Mouse (Mus musculus) frontal cortex, adult (tissue): Measurements from ENCODE around the gene Fsip1.
"Not testable (repeated sequence)": the region's sequence is repeated elsewhere in the genome, so short reads cannot be mapped to it uniquely, and the experiment has no call there.

Source experiments
- ATAC-seq: cut with Nextera tagmentation; 2 replicates; pipeline ENCODE4 v1.9.2; 2017; ENCODE audit warnings: mild to moderate bottlenecking, moderate library complexity, mixed read lengths; ENCODE audit not compliant: low TSS enrichment

The Fsip1 gene

GRCm38 (mm10) chr2:118256621-118257053, at the start of gene Fsip1:
TSS of gene Fsip1 (minus strand) at chr2:118256966.
- peak; percentile 94 for ATAC-seq

GRCm38 (mm10) chr2:118306522-118306895, 49.7 kb upstream of the Fsip1 start:
- ATAC-seq = no peak

- ATAC-seq = no peak
Measured at GRCm38 (mm10) chr2:118305827-118306521, 49.2 kb upstream of the Fsip1 start.

GRCm38 (mm10) chr2:118303456-118303855, 46.7 kb upstream of the Fsip1 start:
- ATAC-seq = no peak

GRCm38 (mm10) chr2:118301656-118302055, 44.9 kb upstream of the Fsip1 start:
- ATAC-seq = no peak

- ATAC-seq = no peak
Measured at GRCm38 (mm10) chr2:118301041-118301545, 44.3 kb upstream of the Fsip1 start.

GRCm38 (mm10) chr2:118299981-118300380, 43.2 kb upstream of the Fsip1 start:
- no peak for ATAC-seq

- ATAC-seq = no peak
Measured at GRCm38 (mm10) chr2:118298601-118299000, 41.8 kb upstream of the Fsip1 start.

GRCm38 (mm10) chr2:118297966-118298365, 41.2 kb upstream of the Fsip1 start:
- ATAC-seq = no peak

- ATAC-seq = no peak
Measured at GRCm38 (mm10) chr2:118295505-118295904, 38.7 kb upstream of the Fsip1 start.

GRCm38 (mm10) chr2:118293583-118293982, 36.8 kb upstream of the Fsip1 start:
- no peak for ATAC-seq

- not testable (repeated sequence) for ATAC-seq
Measured at GRCm38 (mm10) chr2:118289066-118289460, 32.3 kb upstream of the Fsip1 start.

- ATAC-seq = peak; percentile 74
Measured at GRCm38 (mm10) chr2:118288326-118289065, 31.7 kb upstream of the Fsip1 start.

- peak; percentile 81 for ATAC-seq
Measured at GRCm38 (mm10) chr2:118287678-118288077, 30.9 kb upstream of the Fsip1 start.

- no peak for ATAC-seq
Measured at GRCm38 (mm10) chr2:118282467-118282866, 25.7 kb upstream of the Fsip1 start.

- ATAC-seq = no peak
Measured at GRCm38 (mm10) chr2:118278249-118278648, 21.5 kb upstream of the Fsip1 start.

- no peak for ATAC-seq
Measured at GRCm38 (mm10) chr2:118271606-118272005, 14.8 kb upstream of the Fsip1 start.

GRCm38 (mm10) chr2:118270213-118270612, 13.4 kb upstream of the Fsip1 start:
- peak; percentile 62; the same call in 1 of the 2 replicates for ATAC-seq

- ATAC-seq = no peak
Measured at GRCm38 (mm10) chr2:118263914-118264201, 7.1 kb upstream of the Fsip1 start.

GRCm38 (mm10) chr2:118263151-118263913, 6.6 kb upstream of the Fsip1 start:
- peak; percentile 91 for ATAC-seq

- peak; percentile 87 for ATAC-seq
Measured at GRCm38 (mm10) chr2:118262673-118263072, 5.9 kb upstream of the Fsip1 start.

- ATAC-seq = no peak
Measured at GRCm38 (mm10) chr2:118259746-118260145, 3.0 kb upstream of the Fsip1 start.
